Mouse (Mus musculus): Measurements from ENCODE around the gene Plk5. TPM values are rescaled to one million over a fixed set of nuclear protein-coding genes. Genes with fewer than 3 reads are reported as not detected.

The Plk5 gene
- total and polyA plus RNA-seq, 3 experiments = not detected

DNA sequence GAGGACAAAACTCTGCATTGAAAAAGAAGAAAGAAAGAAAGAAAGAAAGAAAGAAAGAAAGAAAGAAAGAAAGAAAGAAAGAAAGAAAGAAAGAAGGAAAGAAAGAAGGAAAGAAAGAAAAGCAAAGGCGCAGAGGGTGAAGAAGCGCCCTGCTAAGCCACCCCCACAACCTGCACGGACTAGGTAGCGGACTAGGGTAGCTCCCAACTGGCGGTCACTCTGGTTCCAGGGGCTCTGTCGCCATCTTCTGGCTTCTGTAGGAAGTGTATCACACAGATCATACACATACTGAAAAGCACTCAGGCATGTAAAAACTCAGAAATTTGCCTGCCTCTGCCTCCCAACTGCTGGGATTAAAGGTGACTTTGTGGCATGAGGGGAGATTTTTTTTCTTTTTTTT is 17.8 kb downstream of the Plk5 start (continued):
- TF ChIP-seq ETS1 (conservative IDR thresholded peaks at IDR 0.05; ENCODE audit: low read depth, low read length) (no peak), CHD2 (IDR thresholded peaks at IDR 0.05; ENCODE audit: low read length) (no peak), TBP (conservative IDR thresholded peaks at IDR 0.05; ENCODE audit: low read depth, low read length) (no peak), ZC3H11A (IDR thresholded peaks at IDR 0.05; ENCODE audit: low read depth, low read length) (no peak), POLR2A (IDR thresholded peaks at IDR 0.05; ENCODE audit: low read depth, low read length) (no peak)

DNA sequence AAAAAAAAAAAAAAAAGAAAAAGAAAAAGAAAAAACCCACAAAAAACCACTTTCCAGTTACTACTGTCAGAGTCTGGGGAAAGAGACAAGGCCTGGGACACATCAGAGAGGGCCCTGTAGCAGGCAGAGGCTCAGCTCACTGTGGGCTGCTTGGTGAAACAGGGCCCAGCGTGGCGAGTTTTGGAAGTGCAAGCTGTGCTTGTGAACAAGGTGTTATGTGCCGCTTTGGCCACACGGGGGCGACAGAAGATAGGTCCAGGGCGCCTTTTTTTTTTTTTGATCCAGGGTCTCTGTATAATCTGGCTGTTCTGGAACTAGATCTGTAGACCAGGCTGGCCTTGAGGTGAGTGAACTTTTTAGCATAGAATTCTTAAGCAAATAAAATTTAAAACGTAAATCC is 19.9 kb downstream of the Plk5 start:
- peak; percentile 94 for DNase-seq (ENCODE audit: extremely low read depth)
- dilution Hi-C loops (cut with MboI; ENCODE audit: extremely low pct_ligation_motif_present, extremely low pct_unique_long_range_greater_than_20kb, low sequenced_read_pairs) = no loop called here
- Histone ChIP-seq H3K9me3 (replicated peaks; ENCODE audit: low read length) (peaks cover 9% of the 10 kb centered on the region), H3K4me3 (replicated peaks in 1 of 3; ENCODE audit: low read depth in 2 of 3, low read length in 2 of 3, poor library complexity in 1 of 3) (no peak overlapping the region), H3K4me2 (ENCODE audit: insufficient read depth, low read depth, poor library complexity, severe bottlenecking) (no peak overlapping the region), H3K36me3 (replicated peaks in 1 of 2; ENCODE audit: control insufficient read depth in 1 of 2, insufficient read depth in 1 of 2, low read length in 1 of 2) (peaks cover 4 to 13% of the 10 kb centered on the region in 2 experiments), H3K9ac (ENCODE audit: insufficient read depth, low read depth) (no peak overlapping the region), H3K79me2 (replicated peaks; ENCODE audit: control insufficient read depth, extremely low read depth, insufficient read depth, poor library complexity, severe bottlenecking) (no peaks in the 10 kb centered on the region), H3K27me3 (replicated peaks) (peaks cover 3% of the 10 kb centered on the region), H3K4me1 (ENCODE audit: control insufficient read depth in 1 of 2, insufficient read depth in 2 of 2) (peaks cover 6 to 12% of the 10 kb centered on the region in 2 experiments), H3K27ac (ENCODE audit: insufficient read depth, low read depth) (no peak overlapping the region)
- no peak for TF ChIP-seq ETS1 (conservative IDR thresholded peaks at IDR 0.05; ENCODE audit: low read depth, low read length)
- TF ChIP-seq GABPA (IDR thresholded peaks at IDR 0.05; ENCODE audit: insufficient replicate concordance, low read depth, low read length) = no peak
- no peak for TF ChIP-seq SIN3A (IDR thresholded peaks at IDR 0.05; ENCODE audit: low read length)
- TF ChIP-seq POLR2A (IDR thresholded peaks at IDR 0.05; ENCODE audit: low read depth, low read length) = no peak
- TF ChIP-seq RAD21 (IDR thresholded peaks at IDR 0.05; ENCODE audit: low read depth, low read length) = peak; percentile 90
- TF ChIP-seq JUN (IDR thresholded peaks at IDR 0.05; ENCODE audit: insufficient read depth, low read depth, low read length) = no peak
- peak; percentile 24; the same call in 1 of the 2 replicates for TF ChIP-seq MXI1 (IDR thresholded peaks at IDR 0.05; ENCODE audit: low read depth, low read length)
- TF ChIP-seq NELFE (IDR thresholded peaks at IDR 0.05; ENCODE audit: low read depth, low read length) = no peak; the same call in 1 of the 2 replicates
- no peak for TF ChIP-seq RCOR1 (conservative IDR thresholded peaks at IDR 0.05; ENCODE audit: low read depth, low read length)
- TF ChIP-seq BHLHE40 (IDR thresholded peaks at IDR 0.05; ENCODE audit: low read depth, low read length) = no peak
- no peak for TF ChIP-seq MAX (IDR thresholded peaks at IDR 0.05; ENCODE audit: low read length)
- TF ChIP-seq TBP (conservative IDR thresholded peaks at IDR 0.05; ENCODE audit: low read depth, low read length) = no peak
- TF ChIP-seq ZC3H11A (IDR thresholded peaks at IDR 0.05; ENCODE audit: low read depth, low read length) = peak; percentile 66
- TF ChIP-seq CTCF (conservative IDR thresholded peaks at IDR 0.05 in 1 of 2, IDR thresholded peaks at IDR 0.05 in 1 of 2; ENCODE audit: low read depth in 2 of 2, low read length in 2 of 2) = peak; percentile 65 to 99
- TF ChIP-seq UBTF (IDR thresholded peaks at IDR 0.05; ENCODE audit: low read depth, low read length) = no peak
- no peak for TF ChIP-seq E2F4 (IDR thresholded peaks at IDR 0.05; ENCODE audit: insufficient replicate concordance, low read depth, low read length)
- no peak for TF ChIP-seq USF1 (IDR thresholded peaks at IDR 0.05; ENCODE audit: low read depth, low read length)
- TF ChIP-seq CHD1 (IDR thresholded peaks at IDR 0.05; ENCODE audit: low read depth, low read length) = no peak
- TF ChIP-seq MAFK (IDR thresholded peaks at IDR 0.05; ENCODE audit: insufficient replicate concordance, low read length) = no peak
- no peak for TF ChIP-seq NRF1 (IDR thresholded peaks at IDR 0.05; ENCODE audit: low read depth, low read length)
- TF ChIP-seq POLR2AphosphoS2 (IDR thresholded peaks at IDR 0.05; ENCODE audit: low read depth, low read length) = no peak
- no peak for TF ChIP-seq PAX5 (IDR thresholded peaks at IDR 0.05; ENCODE audit: low read length)
- peak; percentile 88 for TF ChIP-seq SMC3 (IDR thresholded peaks at IDR 0.05; ENCODE audit: low read depth, low read length)
- TF ChIP-seq MEF2A (IDR thresholded peaks at IDR 0.05; ENCODE audit: borderline replicate concordance, low read depth, low read length) = no peak; the same call in 1 of the 2 replicates
- no peak for TF ChIP-seq ZKSCAN1 (IDR thresholded peaks at IDR 0.05; ENCODE audit: borderline replicate concordance, low read depth, low read length)
- TF ChIP-seq ZNF384 (IDR thresholded peaks at IDR 0.05; ENCODE audit: low read depth, low read length) = peak; percentile 99
- TF ChIP-seq IRF4 (IDR thresholded peaks at IDR 0.05; ENCODE audit: low read depth, low read length) = no peak
- in situ Hi-C loops (cut with MboI; ENCODE audit: low pct_ligation_motif_present, low pct_unique_long_range_greater_than_20kb, low sequenced_read_pairs) = no loop called here

Measured in CH12.LX (cell line).